Mouse (Mus musculus): ENCODE measurements around the gene Tmem106c.

Gene Tmem106c

DNA sequence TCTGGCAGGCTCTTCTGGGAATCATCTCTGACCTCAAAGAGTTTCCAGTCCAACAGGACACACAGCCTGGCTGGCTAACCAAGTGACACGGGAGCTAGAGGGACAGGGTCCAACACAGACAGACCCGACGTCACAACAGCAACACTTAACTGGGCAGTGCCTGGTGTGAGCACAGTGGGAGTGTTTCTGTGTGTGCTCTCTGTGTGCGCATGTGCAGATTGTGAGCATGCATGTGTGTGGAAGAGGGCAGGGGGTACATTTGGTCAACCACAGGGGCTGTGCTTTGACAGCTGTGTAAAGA is 11.2 kb upstream of the Tmem106c start:
- DNase-seq (ENCODE audit: low spot score) = no peak

DNA sequence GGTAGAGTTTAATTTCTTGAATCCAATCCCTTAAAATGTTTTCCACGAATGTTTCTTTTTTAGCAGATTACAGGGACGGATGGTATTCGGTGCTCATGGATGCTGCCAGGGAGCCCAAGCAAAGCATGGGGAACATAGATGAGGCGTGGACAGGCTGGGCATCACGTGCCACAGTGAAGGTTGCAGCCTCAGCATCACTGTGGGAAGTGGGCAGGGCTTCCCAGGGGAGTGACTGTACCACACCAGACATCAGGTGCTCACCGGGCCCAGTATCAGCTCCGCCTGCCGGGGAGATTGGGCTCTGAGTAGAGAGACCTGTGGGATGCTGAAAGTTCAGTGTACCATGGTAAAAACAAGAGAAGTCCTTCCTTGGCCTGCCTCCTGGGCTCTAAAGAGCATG is 9.3 kb upstream of the Tmem106c start:
- DNase-seq (ENCODE audit: low spot score) = no peak

DNA sequence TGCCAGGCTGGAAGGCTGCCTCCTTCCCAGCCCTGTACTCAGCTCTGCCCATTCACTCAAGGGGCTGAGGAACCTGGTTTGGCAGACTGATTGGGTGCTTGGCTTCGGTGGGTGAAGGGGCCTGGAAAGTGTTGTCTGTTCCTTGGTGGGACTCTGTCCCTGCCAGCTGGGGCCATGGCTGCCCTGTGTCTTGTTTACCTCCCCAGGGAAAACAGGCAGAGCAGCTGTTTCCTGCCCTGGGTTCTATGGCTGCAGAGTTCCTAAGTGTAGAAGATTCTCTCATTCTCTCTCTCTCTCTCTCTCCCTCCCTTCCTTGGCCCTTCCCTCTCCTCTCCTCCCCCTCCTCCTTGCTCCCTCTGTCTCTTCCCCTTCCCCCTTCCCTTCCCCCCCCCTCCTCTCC is 8.7 kb upstream of the Tmem106c start:
- DNase-seq (ENCODE audit: low spot score) = no peak

GRCm38 (mm10) chr15:97955742-97956141 is 8.3 kb upstream of the Tmem106c start:
- DNase-seq (ENCODE audit: low spot score) = no peak

- DNase-seq (ENCODE audit: low spot score) = no peak
These were observed 7.6 kb upstream of the Tmem106c start for GRCm38 (mm10) chr15:97956416-97956815.

DNA sequence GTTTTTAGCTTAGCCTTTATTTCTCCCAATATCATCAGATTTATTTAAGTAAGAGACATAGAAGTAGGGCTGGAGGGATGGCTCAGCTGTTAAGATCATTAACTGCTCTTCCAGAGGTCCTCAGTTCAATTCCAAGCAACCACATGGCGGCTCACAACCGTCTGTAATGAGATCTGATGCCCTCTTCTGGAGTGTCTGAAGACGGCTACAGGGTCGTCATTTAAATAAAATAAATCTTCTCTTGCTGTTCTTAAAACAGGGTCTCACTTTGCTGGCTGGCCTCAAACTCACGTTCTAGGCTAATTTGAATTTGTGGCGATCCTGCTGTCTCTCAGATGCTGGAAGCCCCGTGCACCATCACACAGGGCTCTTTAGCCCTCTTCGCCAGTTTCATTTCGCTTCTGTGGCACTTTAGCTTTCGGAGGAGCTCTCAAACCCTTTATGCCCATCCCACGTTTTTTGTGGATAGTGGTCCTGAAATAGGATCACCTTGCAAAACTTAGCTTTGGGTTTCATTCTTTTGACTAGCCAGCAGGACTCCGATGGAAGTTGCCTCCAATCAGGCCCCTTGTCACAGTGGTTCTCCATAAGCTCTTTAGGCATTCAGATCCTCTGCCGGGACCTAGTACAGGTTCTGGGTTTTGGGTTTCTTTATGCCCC is 541 bp upstream of the Tmem106c start:
- no peak for DNase-seq (ENCODE audit: low spot score)

DNA sequence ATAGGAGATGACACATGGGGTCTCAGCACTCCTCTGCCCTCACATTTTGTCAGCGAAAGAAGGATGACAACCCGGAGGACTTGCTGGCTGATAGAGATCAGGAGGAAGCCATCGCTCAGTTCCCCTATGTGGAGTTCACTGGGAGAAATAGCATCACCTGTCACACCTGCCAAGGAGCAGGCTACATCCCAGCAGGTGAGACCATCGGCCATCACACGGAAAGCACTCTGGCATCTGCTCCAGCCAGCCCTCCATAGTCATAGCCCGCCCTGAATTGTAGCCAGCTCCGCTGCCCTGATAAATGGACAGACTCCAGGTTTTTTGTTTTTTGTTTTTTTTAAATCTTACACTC is 812 bp downstream of the Tmem106c start:
- no peak for DNase-seq (ENCODE audit: low spot score)

DNA sequence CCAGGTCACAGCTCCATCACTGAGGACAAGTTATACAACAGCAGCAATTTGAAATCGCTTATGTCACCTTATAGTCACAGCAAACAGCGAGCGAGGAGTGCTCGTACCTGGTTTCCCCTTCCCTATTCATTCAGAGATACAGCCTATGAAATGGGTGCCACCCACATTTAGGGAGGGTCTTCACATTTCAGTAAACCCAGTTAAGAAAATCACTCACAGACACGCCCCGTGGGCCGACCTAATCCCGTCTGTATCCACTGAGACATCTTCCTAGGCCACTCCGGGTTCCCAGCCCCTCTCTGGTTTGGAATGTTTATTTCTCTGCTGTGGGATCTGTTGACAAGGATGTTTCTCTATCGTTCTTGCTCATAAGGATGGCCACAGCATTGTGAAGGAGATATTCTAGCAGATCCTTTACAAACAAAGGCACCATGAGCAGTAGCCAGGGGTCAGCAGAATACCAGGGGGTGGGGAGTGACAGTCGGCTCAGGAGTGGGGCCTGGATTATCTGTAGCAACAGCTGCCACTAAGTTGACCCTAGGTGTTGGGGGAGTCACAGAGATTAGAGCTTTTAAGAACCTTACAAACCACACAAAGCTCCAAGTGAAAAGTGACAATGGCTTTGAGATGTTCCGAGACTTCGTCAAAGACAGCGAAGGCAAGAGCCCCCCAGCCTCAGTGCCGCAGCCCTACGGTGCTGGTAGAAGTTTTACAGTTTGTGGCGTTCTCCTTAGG is 1.5 kb downstream of the Tmem106c start:
- no peak for DNase-seq (ENCODE audit: low spot score)

DNA sequence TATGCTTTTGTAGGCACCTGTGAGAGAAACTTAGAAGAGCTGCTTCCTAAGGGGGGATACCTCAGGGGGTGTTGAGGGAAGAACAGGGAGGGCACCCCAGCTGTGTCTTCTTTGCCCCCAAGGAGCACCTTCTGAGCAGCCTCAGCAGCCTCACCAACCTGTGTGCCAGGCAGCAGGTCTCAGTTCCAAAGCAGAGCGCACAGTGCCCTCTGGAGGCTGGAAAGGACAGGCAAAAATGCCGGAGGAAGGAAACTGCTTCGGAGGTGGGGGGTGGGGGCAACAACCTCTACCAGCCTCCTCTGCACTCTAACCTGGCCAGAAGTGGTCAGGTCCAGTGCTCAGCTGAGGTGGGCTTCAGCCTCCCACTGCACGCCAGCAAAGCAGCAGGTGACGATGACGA is 6.3 kb downstream of the Tmem106c start:
- no peak for DNase-seq (ENCODE audit: low spot score)

- no peak for DNase-seq (ENCODE audit: low spot score)
These were observed 8.6 kb downstream of the Tmem106c start for GRCm38 (mm10) chr15:97972580-97972979.

DNA sequence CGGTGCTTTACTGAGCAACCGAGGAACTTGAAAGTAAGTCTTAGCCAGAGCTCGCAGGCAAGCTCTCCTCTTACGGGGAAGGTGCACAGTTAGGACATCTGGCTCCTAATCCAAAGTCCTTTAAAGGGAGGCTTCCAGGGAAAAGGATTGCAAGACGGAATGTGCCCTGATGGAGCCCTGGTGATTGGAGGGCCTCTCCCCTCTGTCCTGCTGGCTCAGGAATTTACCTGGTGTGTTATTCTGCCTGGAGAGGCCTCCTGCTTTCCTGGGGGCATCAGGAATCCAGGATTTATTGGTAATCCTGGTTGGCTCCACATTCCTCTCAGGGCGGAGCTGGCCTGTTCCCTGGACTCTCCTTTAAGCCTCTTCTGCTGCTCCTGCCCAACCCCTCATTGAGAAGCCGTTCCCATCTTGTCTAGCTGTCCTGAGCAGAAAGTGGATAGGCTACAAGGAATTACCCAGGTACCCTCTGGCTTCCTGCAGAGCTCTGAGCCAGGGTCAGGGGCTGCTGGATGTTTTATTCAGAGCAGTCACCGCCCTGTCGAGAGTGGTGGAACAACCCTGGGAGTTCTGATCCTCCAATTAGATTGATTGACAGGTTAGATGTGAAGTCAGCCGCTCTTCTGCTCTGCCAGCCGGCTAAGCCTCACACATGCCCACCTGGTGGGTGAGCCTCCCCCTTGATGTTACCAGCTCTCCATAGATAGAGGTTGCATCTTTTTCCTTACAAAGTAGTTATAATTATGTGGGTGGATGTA is 9.4 kb downstream of the Tmem106c start:
- DNase-seq (ENCODE audit: low spot score) = no peak

GRCm38 (mm10) chr15:97981560-97981959 is 17.6 kb downstream of the Tmem106c start:
- DNase-seq (ENCODE audit: low spot score) = no peak

- DNase-seq (ENCODE audit: low spot score) = no peak
These were observed 25.5 kb downstream of the Tmem106c start for GRCm38 (mm10) chr15:97989544-97989943.

- no peak for DNase-seq (ENCODE audit: low spot score)
These were observed 26.1 kb downstream of the Tmem106c start for GRCm38 (mm10) chr15:97990124-97990523.

DNA sequence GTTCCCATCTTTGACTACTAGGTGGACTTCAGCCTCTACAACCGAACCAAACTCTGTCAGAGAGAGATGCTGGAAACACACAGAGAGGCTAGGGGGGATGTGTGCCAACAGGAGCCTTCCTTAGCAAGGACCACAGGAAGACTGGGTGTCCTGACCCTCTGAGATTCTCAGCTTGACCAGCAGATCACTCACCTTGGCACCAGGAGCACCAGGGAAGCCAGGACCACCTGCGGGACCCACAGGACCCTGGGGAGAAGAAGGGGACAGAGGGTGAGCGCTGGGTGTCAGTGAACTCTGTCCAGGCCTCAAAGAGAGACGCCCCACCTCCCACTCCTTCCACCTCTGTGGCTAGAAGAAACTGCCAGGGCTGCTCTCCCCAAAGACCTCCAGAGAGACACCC is 26.7 kb downstream of the Tmem106c start:
- no peak for DNase-seq (ENCODE audit: low spot score)

- no peak for DNase-seq (ENCODE audit: low spot score)
These were observed 27.4 kb downstream of the Tmem106c start for GRCm38 (mm10) chr15:97991285-97991895.

DNA sequence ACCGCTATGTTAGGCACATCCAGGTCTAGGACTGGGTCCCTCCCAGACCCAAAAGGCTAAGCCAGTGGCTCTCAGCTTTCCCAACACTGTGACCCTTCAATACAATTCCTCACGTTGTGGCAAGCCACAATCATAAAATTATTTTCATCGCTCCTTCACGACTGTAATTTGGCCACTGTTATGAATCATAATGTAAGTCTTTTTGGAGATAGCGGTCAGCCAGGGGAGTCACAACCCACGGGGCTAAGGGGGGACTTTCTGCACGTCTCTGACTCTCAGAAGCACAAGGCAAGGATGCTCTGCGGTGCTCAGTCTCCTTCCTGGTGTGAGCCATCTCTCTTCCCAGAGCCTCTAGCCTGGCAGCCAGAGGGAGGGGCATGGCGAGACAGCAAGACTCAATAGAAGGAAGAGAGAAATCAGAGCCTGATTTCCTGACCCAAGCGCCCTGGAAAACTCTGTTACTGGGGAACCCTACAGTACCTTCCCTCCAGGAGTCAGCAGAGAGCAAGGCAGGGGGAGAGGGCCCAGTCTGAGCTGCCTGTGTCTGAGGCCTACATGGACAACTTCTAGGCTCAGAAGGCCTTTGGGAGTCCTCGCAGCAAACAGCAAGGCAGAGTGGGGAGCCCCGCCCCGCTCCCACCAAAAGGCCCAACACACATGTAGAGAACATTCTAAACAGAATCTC is 28.2 kb downstream of the Tmem106c start:
- no peak for DNase-seq (ENCODE audit: low spot score)

GRCm38 (mm10) chr15:97992712-97993286 is 28.8 kb downstream of the Tmem106c start:
- DNase-seq (ENCODE audit: low spot score) = peak; percentile 66

DNA sequence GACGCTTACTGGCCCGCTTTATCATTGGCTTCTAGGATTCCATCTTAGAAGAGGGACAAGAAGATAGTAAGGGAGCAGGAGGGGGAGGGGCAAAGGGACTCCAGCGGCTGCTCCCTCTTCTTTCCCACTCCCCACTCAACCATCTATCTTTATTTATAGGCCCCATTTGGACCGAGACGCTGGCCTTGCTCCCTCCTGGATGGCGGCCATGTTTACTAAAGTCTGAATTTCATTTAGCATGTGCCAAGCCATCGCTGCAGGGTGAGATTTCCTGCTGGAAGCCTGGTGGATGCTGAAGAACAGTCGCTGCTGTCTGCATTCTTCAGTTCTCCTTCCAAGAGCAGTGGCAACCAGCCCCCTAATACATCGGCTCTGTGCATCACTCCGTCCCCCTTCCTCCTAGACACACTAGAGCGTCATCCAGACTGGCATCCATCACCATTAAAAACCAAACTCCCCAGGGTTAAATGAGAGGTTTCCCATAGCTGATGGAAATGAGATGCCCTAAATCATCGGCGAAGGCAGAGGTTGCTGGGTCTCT is 32.8 kb downstream of the Tmem106c start:
- no peak for DNase-seq (ENCODE audit: low spot score)

DNA sequence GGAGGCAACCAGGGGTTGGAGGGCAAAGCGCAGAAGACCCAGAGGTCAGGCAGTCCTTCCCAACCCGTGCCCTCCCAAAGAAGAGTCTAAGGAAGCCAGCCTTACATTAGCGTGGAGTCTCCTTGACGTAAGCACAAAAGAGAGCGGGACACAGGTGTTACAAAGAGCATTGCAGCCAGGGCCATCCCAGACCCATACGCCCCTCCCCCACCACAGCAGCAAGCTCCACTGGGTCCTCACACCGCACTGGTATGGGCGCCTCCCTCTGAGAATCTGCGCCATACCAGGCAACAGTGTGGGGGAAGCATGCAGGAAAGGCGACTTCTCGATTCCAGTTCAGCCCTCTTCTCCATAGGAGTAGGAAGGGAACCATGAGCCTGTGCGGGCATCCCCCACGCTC is 35.5 kb downstream of the Tmem106c start:
- DNase-seq (ENCODE audit: low spot score) = no peak

- no peak for DNase-seq (ENCODE audit: low spot score)
These were observed 36.0 kb downstream of the Tmem106c start for GRCm38 (mm10) chr15:97999991-98000390.
